Mouse (Mus musculus) layer of hippocampus, adult 9-10 months (tissue): ENCODE measurements at regions not wholly inside any gene's neighbourhood (a gene's known extent, or its start where the extent isn't known, plus 50 kb on each side); places are given as distances from the start of the nearest gene placed in this dataset.
A peak's percentile ranks its signal among the peaks of the same experiment; 100 is the strongest.

Experiments used
- DNase-seq: peaks from one replicate; pipeline ENCODE4 v3.0.0; 2022; ENCODE audit warnings: low spot score

DNA sequence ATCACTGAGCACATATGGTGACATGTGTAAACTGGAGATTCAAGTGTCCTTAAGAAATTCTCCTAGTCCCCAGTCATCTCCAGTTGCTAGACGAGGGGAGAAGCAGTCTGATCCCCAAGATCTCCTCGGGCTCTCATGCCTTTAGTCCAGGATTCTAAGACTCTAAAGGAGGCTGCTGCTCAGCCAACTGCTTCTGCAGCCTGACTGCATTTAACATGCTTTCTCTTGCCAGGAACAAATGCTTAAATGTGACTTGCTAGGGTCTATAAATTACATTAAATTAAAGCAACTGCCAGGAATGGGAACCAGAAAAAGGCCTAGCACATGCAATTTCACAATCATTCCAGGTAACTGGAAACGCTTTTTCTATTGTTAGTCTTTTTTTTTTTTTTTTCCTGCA is 599.8 kb upstream of the Gcfc2 start:
- no peak for DNase-seq

DNA sequence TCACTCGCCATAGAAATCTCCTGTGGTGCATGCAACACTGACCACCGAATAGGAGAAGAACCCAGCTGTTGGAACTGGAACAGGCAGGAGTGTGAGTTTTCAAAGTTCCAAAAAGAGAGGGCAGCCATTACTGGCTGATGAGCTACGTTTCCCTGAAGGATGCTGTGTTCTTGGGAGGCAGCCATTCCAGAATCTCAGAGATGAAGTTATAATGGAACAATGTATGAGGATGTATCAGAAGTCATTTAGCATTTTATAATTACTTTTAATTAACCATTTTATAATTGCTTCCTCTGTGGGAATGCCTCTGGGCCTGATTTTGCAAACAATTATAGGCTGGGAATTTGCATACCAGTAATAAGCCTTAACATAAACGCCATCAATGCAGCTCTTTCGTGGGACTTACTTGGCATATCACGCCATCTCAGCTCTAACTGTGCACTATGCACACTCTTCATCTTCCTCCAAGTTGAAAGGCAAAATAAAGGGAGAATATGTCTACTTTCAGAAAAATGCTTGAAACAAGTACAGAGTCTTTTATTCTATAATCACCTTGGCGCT is 559.4 kb upstream of the Gcfc2 start:
- no peak for DNase-seq

DNA sequence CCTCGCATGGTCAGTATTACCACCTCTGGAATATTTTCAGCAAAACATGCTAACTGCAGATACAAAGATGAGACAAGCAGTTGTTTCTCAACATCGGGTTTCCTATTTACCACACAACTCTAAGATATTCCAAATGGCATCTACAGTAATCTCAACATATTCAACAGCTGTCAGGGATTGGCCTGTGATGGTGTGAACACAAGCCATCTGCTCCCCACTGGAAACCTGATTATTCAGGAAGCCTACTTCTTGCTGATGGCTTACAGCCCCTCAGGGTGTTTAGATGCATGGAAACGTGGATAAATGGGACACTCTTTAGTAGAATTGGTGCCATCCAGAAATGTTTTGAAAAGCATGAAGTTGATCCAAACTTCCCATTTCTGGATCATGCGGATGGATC is 535.0 kb upstream of the Gcfc2 start:
- DNase-seq = no peak

DNA sequence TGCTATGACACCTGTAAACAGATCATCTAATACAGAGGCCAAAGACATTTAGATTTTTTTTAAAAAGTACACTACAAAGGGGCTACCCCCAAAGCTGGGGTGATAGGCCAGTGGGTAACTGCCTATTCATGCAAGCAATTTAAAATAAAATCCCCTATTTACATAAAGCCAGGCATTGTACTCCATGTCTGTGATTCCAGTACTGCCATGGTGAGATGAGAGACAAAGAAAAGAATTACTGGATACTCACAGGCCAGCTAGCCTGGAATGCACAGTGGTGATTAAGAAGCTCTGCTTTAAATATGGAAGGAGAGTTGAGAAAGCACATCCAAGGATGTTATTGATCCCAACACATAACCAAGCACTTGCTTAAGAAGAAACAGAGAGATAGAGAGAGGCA is 520.3 kb upstream of the Gcfc2 start:
- no peak for DNase-seq

DNA sequence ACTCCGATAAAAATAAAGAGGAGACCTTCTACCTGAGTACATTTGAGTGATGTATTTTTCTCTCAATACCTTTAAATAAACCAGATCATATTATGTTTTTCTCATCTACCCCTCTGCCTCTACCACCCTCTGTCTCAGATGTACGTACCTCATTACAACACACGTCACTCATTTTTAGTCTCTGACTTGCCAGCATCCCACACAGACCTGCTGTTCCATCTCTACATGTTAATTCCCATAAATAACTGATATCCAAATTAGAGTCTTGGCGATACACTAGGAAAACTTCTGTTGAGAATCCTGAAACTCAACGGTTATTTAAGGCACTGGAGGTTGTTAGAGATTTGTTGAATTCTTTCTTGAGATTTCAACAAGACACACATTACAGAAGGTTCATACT is 509.9 kb upstream of the Gcfc2 start:
- peak; percentile 55 for DNase-seq

DNA sequence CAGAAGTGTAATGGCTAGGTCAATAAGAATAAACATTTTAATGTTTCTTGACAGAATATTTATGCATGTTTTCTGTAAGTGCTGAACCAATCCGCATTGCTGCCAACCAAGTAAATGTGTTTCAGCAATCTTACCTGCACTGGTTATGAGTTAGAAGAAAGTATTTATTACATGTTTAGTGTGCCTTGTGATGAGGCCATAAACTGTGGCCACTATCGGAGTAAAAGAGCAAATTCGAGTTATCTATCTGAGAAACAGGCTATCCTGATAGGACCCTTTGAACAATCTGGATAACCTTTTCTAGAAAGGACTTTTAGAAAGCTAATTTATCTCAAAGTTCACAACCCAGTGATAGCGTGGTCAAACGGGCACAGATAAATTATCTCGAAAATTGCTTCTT is 488.7 kb upstream of the Gcfc2 start:
- DNase-seq = no peak

DNA sequence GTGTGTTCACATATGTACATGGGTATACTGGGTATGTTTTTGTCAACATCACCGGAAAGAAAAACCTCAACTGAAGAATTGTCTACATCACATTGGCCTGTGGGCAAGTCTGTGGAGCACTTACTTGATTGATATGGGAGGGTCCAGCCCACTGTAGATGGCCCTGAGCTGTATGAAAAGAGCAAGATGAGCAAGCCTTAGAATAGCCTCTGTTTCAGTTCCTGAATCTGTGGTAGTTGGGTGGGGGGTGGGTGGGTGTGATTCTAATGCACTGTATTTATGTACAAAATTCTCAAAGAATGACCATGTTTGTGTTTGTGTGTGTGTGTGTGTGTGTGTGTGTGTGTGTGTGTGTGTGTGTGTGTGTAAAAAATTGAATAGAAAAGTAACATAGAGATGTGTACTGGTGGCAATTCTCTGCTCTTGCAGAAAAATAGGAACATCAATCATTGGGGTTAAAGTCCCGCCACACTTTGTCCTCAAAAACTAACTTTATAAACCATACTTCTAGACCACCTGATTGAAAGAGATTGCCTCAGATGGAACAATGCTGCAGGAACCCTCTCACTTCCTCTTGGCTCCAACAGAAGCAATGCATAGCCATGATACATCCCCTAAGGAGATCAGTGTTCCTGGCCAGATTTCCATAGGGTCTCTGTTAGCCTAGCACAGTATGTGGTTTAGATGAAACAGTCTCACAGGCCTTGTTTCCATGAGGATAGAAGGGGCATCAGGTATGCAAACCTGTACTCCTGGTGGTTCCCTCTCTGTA is 484.3 kb upstream of the Gcfc2 start:
- no peak for DNase-seq

DNA sequence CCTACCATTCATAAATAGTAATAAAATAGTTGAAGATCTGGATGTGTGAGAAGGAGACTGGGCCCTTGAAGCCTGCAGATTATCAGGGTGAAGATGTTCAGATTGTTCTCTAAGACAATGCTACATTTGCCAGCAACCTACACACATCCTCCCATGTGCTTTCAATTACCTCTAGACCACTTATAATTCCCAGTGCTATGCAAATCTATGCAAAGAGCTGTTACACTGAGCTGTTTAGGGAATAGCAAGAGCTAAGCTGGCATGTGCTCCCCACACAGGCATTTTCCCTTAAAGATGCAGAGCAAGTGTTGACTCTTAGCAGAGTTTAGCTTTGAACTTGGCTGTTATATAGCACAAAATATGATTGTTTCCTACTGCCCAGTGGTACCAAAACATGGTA is 482.1 kb upstream of the Gcfc2 start:
- DNase-seq = no peak

DNA sequence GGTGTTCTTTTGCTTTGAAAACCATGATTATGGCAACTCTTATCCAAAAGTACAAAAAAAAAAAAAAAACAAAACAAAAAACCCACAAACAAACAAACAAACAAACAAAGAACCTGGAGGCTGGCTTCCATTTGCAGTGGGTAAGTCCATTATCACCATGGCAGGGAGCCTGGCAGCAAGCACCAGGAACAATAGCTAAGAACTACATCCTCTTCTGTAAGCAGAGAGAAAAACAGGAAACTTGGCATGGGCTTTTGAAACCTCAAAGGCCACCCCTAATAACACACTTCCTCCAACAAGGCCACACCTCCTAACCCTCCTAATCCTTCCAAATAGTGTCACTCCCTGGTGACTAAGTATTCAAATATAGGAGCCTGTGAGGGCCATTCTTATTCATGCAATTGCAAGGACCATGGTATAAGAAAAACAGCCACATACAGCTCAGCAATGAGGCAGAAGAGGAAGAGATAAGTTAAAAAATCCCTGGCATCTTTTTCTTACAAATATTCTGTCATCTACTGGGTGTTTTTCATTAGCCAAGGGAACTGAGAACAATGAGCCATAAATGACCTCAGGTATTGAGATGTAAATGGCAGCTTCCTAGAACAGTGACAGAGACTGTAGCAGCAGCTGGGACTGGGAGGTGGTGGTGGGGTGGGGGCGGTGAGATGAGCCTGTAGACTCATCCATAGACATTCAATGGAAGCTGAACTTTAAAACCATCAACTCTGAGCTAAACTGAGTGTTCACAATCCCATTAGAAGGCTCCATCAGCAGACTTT is 477.3 kb upstream of the Gcfc2 start:
- no peak for DNase-seq

DNA sequence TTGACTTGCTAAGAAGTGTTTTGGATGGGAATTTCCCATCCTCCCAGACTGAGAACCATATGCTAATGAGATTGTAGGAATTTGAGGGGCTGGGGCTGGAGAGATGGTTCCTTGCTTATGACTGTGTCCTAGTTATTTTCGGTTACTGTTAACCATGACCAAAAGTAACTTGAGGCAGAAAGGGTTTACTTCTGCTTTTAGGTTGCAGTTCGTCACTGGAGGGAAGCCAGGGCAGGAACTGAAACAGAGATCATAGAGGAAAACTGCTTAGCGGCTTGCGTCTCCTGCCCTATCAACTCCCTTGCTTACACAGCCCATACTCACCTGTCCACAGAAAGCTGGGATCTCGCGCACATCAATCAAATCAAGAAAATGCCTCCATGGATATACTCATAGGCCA is 475.8 kb upstream of the Gcfc2 start:
- DNase-seq = no peak

DNA sequence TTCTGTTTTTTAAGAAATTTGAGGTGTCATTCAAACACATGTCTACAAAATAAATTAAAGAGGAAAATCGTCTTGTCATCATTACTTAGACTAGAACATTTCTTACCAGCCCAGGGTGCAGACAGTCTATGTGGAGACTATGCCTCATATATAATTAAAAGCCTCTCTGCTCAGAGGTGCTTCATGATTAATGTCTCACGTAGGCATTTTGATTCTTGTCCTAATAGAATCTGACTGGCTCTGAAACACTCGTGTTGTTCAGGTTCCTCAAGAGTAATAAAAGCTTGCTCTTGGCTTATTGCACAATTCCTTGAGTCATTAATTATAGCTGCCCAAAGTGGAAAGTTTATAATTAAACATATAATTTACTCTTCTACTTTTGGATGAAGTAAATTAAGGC is 475.1 kb upstream of the Gcfc2 start:
- no peak for DNase-seq

DNA sequence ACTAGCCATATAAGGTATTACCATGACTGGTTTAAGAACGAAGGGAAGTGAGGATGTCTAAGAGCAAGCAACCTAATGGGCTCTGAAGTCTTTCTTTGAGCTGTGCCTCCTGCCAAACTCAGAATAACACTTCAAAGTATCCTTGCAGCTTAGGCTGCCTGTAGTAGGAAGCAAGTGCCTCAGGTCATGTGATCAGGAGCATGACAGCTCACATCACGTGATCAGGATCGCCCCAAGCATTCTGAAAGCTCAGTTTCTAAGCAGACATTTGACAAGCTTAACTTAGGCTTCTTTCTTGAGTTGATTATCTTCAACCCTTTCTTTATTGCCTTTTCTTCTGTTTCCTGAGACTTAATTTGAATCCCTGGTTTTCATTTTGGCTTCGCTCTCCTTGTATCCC is 462.4 kb upstream of the Gcfc2 start:
- DNase-seq = no peak

DNA sequence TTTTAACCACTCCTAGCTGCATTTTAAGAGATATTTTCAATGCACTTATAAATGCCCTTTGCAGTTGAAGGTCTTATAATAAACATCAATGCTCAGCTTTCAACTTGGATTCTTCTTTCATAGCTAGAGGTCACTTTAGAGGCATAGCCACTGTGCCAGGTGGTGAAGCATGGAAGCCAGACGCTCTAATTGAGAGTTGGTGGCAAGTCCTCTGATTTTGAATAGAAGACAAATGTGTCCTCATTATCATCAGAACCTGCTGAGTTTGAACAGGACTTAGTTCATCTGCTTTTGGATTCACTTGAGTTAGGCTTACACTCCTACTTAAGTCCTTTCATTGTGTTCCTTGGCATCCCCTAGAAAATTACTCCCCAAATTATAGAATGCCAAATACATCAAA is 459.0 kb upstream of the Gcfc2 start:
- DNase-seq = no peak

DNA sequence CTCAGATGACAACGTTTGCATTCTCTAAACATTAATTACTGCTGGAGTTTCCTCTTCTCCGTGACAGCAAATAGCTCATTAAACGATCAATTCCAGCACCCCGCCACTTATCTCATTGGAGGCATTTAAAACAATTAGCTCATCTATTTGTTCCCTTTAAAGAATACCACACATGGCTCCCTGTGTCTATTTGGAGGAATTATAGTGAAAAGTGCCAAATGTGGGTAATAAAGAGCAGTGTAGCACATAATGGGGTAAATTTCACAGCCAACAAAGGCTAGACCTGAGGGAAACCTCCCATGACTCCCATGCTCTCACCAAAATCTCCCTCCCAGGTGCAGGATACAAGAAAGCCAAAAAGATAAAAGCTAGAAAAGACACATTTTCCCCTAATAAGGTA is 456.9 kb upstream of the Gcfc2 start:
- DNase-seq = no peak

DNA sequence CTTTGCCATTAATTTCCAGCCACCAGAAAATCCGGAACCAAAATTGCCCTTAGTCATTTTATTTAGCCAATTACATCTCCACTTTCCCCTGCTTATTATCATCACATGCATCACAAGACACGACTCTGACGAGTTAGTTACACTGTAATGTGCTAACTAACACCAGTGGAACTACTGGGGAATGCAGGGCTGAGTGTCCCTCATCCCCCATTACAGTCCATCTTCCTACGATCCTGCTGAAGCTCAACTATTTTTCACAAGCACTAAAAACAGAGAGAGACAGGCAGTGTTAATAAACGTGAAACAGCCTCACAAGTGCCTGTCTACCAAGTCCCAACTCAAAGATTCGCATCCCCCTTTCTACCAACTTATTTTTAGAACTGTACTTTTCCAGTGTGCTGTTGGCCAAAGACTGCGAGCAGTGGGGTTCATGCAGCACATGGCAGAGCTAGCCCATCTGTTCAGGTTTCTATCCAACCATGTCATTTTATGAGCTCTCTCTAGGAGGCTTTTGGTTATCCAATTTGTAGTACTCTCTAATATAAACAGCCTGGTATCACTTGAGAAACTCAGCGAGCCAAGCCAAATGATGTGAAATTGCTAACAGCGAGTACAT is 452.0 kb upstream of the Gcfc2 start:
- peak; percentile 46 for DNase-seq

DNA sequence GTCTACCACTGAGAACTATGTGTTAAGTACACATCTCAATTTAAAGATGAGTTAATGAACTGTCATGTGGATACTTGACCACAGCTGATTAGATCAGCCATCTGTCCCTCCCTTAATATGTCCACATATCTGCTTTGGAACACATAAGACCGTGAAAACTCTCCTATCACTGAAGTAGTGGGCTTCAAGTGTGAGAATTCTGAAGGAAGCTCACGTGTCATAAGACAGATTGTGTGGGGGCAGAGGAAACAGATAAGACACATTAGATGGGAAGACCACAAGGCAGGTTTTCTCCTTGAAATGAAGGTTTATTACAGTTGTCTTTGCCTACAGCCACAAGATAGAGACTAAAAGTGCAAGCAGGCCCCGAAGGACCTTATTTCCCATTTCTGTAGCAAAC is 451.0 kb upstream of the Gcfc2 start:
- DNase-seq = no peak

DNA sequence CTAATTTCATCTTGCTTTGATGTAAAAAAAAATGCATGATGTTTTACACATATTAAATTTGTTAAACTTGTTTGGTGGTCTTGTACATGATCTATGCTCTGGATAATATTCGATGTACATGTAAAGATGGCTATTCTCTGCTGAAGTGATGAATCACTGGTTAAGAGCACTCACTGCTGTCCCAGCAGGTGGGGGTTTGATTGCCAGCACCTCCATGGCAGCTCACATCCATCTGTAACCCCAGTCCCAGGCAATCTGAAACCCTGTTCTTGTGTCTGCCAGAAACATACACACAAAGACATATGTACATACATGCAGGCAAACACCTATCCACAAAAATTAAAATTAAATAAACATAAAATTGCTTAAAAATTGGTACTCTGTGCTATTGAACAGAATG is 448.7 kb upstream of the Gcfc2 start:
- DNase-seq = no peak

DNA sequence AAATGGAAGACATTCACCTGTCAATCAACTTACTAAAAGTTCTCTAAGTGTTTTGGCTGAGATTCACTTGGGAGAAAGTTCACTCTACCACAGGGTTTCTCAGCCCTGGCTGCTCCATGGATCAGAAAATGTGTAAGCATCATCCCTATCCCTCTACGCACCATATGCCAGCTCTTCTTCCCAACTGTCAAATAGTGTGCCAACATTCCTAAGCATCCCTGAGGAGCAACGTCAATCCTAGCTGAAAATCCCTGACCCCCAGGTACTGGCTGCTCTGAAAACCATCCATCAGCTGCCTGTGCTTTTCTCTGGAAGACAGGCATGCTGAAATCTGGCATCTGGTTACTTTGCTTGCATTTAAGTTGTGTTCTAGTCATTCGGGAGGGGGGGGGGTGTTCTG is 436.5 kb upstream of the Gcfc2 start:
- no peak for DNase-seq

DNA sequence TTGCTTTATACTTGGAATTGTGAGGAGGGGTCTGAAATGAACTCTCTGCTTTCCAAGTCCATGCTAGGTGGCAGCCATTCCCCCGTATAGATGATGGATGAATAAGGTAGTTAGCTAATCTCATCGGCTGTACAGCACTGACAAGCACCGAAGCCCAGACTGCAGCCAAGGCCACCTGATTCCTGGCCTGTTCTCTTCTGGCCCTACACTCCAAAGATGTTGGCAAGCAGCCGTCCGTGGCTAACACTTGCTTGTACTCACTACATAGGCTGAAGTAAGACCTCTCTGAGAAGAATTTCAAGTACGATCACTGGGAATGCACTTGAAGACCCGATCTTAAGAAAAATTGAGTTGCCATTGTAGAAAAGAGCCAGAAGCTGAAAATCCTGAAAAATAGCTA is 427.2 kb upstream of the Gcfc2 start:
- no peak for DNase-seq

DNA sequence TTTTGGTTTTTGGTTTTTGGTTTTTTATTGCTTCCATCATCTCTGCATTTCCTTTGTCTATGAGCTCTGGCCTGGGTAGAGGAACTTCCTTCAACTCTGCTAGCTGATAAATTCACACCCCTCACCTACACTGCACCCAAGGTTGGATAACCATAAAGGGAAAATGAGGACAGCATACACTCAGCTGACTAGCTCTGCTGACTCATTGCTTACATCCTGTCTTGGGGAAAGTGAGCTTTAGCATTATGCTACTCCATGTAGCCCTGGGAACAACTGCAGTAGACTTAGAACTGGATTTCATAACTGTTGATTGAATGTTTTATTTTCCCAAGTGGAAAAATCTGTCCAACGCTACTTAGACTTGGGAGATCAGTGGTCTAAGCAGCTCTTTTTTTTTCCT is 406.3 kb upstream of the Gcfc2 start:
- no peak for DNase-seq

DNA sequence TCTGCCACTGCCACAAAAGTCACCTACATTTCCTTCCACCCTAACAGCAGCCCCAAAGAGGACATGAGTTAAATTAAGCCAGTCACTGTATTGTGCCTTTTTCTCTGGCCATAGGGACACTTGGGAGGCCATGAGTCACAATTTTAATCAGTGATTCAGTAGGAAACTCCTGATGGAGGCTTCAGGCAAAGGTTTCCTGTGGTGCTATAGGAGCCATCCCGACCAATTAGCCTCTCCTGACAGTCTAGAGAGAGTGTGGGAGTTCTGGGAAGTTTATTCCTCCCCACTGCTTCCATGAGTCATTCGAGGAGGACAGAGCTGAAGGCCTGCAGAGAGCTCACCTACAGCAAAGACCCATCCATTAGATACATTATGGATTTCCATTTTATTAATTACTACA is 361.2 kb upstream of the Gcfc2 start:
- DNase-seq = no peak

DNA sequence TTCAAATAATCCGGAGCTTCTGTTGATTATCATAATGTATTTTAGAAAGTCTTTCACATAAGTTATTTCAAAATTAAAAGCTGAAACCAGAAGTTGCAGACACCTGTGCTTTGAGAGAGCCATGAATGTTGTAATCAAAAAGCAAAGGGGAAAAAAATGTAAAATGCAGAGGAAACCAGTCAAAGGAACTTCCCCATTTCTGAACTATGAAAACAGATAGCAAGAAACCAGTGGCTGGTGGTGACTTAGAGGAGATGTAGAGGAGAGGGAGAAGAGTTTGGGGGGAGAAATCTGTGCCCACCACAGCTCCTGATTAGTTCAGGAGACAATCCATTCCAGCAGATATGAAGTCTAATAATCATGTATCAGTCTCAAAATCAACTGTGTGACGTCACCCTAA is 360.3 kb upstream of the Gcfc2 start:
- no peak for DNase-seq

DNA sequence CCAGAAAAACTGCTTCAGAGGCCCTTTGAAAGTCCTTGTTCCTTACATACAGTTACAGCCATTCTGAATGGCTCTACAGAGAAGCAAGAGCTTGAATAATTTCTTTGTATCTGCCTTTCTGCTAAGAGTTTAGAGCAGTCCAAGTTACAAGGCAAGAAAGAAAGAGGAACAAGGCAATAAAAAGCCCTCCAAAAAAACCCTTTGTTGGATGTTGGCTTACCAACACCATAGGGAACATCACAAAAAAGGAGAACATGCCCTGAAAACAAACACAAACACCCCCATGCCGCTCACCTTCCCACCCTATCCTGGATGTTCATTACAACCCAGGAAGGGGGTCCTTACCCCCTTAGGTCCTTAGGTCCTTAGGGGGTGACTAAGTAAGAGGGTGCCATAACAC is 359.2 kb upstream of the Gcfc2 start:
- no peak for DNase-seq
